Mouse (Mus musculus): ENCODE measurements around the gene Abhd5.

Gene Abhd5

DNA sequence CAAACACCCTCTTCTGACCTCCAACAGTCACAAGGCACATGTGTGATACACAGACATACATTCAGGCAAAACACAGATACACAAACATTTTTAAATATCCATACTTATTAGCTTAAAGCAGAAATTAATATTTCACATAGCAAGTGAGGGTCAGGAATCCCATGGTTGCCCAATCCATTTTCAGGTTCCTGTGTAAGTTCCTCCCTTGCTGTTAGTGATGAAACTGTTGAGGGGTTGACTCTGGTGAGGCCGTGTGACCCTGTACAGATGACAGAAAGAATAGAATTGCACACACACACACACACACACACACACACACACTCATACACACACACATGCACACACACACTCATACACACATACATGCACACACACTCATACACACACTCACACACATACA lies 63.2 kb downstream of the Abhd5 start:
- no peak for DNase-seq (ENCODE audit: low read depth, low spot score)

DNA sequence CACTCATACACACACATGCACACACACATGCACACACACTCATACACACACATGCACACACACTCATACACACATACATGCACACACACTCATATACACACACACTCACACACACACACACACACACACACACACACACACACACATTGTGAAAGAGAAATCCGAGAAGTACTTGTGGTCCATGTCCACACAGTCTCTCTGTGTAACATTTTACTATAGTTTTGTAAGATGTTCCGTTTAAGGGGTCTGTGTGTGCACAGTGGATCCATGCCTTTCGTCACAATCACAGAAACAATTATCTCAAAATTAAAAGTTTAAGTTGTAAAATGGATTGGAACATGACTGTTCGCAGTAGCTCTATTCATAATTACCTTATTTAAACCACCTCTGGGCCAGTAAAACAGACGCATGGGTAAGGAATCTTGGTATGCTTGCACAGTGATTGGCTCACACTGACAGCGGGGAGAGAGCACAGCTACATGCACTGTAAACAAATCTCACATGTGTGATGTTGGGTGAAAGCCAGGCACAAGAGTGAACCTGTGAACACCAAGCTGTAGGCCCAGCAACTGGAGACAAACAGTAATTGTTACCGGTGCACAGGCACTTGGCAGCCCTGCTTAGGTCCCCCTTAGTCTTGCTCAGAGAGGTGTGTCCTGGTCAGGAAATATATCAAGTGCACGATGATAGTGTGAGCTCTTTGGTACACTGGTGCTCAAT lies 63.8 kb downstream of the Abhd5 start:
- no peak for DNase-seq (ENCODE audit: low read depth, low spot score)

DNA sequence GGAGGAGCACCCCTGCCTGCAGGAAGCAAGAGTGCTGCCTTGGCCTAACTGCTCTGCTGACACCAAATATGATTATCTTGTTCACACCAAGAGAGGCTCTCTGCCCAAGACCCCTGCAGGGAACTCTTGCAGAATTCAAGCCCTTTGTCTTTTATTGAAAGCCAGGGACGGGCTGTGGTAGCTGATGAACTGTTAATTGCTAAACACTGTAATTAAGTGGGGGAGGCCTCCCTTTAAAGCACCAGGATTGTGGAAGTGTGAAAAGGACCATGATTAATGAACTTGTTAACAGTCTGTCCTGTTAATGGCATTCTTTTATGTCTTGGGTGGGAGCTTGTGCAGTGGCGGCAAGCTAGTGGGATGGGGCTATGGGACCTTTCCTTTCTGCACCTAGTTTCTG lies 65.2 kb downstream of the Abhd5 start:
- DNase-seq (ENCODE audit: low read depth, low spot score): no peak

DNA sequence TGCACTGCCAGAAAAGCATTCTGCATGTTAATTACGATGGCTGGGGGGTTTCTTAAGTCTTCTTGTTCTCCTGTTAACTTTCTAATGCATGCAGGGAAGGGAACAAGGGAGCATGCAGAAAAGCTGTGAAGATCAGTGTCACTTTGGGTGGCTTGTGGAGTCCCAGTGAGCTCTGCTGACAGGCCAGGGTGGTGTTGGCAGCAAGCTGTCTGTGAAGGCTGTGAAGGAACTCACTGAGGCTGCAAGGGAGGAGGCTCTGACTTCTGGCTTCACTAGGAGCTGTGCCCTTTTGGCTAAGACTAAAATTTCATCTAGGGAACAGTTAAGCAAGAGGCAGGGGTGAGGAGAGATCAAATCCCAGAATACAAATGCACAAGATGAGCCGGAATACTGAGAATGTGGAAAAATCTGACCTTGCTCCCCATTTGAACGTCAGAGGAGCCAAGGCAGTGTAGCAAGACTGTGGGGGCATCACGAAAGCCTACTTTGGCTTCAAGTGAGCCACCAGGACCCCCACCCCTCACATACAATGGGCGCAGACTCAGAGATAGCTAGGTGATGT lies 68.9 kb downstream of the Abhd5 start:
- no peak for DNase-seq (ENCODE audit: low read depth, low spot score)

DNA sequence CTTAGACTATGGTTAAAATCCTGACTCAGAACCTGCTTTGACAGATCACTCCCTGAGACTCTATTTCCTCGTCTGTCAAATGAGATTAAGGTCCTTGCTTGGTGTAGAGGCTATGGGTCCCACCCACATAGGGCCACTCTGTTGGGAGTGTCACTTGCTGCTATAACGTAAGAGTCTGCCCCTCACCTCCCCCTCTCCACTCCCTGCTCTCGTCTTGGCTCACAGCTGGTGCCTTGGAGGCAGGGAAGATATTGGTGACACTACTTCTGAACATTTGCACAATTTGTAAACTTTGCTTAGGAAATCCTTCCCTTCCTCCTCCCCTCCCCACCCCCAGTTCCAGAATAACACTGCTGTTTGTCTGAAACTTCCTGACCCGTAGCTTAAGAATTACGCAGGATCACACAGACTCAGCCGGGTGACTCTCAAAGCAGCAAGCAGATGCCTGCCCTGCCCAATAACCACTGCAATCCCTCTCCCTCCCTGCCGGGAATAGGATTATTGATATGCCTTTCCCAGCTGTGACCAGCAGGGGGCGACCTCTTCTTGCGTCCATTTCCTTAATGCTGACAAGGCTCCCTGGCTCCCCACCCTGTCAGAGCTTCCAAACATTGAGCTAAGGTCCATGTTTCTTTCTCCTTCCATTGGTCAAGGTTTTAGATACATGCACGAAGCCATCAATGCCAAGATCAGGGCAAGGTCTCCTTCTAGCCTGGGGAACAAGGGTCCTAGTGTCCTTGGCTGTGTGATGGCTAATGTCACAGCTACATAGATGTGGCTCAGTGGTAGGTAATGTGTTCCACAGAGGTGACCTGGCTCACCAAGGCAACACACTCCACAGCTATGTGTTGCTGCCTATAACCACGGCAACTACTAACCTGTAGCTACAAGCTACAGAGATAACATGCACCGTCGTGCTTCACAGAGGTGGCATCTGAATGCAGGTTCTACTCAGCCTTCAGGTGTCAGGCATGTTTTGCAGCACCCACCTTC lies 69.7 kb downstream of the Abhd5 start:
- DNase-seq (ENCODE audit: low read depth, low spot score): peak; percentile 86

DNA sequence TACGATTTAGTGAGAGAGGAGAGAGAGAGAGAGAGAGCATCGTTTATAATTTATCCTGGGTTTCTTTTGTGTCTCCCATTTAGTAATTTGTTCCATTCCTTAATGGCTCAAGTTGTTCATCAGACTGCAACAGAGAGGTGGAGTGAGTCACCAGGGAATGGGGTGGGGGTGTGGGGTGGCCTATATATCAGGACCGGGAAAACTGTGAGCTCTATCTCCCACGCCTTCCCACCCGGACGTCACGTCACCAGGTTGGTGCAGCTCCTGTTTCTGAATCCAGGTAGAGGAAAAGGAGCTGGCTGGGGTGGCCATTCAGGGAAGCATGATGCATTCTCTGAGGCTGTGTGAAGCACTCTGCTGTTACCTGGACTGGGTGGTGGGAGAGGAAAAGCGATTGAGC lies 70.5 kb downstream of the Abhd5 start:
- no peak for DNase-seq (ENCODE audit: low read depth, low spot score)

DNA sequence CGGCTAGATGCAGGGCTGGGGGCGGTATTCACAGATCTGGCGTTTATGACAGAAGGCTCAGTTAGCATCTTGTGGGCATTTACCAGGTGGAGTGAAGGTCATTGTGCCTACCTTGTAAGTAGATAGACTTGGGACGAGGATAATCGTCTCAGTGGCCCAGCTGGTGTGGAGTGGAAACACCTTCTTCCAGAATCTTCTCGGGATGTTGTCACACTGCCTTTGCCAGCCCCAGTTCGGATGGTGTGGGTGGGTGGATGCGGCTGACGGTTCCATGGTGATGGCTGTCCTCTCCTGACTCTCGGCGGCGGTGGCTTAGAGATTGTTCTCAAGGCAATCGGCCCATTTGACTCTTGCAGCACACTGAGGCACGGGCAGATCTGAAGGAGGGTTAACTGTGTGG lies 71.3 kb downstream of the Abhd5 start:
- peak; percentile 17 for DNase-seq (ENCODE audit: low read depth, low spot score)

DNA sequence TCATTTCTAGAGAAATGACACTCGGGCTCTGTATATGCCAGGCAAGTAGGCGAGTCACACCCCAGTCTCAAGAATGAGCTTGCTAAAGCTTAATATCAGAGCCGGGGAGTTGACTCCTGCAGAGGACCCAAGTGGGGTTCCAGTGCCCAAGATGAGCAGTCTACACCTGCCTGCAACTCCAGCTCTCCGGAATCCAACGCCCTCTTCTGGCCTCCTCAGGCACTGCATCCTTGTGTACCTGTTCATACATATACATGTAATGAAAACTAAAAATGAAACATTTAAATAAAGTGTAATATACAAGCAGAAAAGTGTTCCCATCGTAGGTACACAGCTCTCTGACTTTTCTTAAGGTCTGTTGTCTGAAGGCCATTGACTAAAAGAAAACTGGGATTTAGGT lies 71.7 kb downstream of the Abhd5 start:
- DNase-seq (ENCODE audit: low read depth, low spot score): peak; percentile 63

DNA sequence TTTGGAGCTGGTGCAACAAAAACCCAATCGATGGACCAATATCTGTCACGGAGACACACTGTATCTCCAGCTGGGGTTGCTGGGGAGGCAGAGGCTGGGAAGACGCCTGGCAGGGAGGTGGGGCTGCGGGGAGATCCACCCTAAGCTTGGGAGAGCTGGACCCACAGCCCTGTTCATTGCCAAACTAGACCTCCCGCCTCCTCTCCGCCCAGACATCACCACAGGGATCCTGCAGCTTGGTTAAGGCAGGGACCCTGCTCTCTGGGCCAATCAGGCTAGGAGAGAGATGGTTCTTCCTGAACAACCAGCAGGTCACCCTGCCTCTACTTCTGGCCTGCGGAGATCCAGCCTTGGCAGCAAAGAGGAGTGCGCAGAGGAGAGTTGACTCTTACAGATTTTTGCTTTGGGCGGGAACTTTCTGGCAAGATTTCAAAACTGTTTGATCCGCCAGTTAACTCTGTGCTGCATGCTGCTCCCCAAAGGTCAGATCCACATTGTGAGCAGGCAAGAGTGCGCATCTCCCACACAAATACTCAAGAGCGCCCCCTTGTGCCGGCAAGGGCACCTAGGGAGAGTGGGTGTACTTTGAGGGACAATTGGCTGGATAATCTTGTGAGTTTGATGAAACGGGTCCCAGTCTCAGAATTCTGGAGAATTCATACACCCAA lies 73.7 kb downstream of the Abhd5 start:
- DNase-seq (ENCODE audit: low read depth, low spot score): peak; percentile 81

DNA sequence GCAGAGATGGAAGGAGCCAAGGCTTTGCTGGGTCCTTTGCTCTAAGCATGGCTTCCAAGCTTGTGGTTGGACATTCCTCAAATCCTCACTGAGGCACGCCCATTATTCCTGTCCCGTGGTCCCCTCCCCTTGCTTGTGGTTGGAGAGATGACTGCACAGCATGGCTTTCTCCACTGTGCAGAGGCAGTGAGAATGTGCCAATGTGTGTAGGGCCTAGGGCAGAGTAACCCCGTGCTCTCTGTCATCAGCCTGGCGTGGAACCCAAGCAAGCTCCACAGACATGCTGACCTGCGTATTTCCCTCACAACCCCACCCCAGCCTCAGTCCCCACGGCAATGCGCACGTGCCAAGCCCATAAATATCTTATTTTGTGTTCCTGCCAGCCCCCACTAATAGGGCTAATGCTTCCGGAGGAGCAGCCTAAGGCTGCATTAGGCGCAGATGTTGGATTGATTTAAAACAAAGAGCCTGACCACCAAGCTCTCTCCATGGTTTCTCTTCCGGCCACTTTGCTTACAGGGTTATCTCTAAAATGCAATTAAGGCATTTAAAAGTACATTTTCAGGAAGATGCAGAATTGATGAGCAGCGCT lies 77.7 kb downstream of the Abhd5 start:
- DNase-seq (ENCODE audit: low read depth, low spot score): no peak

DNA sequence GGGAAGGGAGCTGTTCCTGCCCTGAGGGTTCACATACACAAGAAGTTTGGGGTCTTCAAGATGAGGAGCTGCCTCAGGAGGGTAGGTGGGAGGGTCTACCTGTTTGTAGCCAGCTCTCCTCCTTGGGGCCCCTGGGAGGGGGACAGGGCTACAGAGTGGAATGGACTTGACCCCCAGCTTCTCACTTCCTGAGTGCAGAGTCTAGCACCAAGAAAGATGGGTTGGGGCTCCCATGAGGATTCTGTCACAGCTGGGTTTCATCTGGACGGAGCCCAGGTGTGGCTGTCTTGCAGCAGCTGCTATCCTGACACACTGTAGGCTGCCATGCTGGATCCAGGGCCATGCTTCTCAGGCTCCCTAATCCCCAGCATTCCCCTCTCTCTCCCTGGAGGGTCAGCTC lies 78.3 kb downstream of the Abhd5 start:
- no peak for DNase-seq (ENCODE audit: low read depth, low spot score)

Measured in ZHBTc4 (cell line).